Mouse (Mus musculus) right cerebral cortex, postnatal 4 days (tissue): Measurements from ENCODE around the gene Pdcd5.

Experiments used
- DNase-seq: peaks from one replicate; pipeline ENCODE4 v3.0.0-alpha.2; 2022

Gene Pdcd5

GRCm38 (mm10) chr7:35647101-35647698, at the start of gene Pdcd5:
Pdcd5 (minus strand) TSS chr7:35647521.
- peak; percentile 98 for DNase-seq

- no peak for DNase-seq
These were observed 45.3 kb upstream of the Pdcd5 start for GRCm38 (mm10) chr7:35692641-35693040.

- DNase-seq: no peak
These were observed 44.8 kb upstream of the Pdcd5 start for GRCm38 (mm10) chr7:35692117-35692516.

GRCm38 (mm10) chr7:35688781-35689349, 41.5 kb upstream of the Pdcd5 start:
- no peak for DNase-seq

GRCm38 (mm10) chr7:35688276-35688675, 41.0 kb upstream of the Pdcd5 start:
- DNase-seq: no peak

- no peak for DNase-seq
These were observed 39.9 kb upstream of the Pdcd5 start for GRCm38 (mm10) chr7:35687229-35687628.

GRCm38 (mm10) chr7:35686756-35687155, 39.4 kb upstream of the Pdcd5 start:
- DNase-seq: peak; percentile 72

- DNase-seq: no peak
These were observed 38.9 kb upstream of the Pdcd5 start for GRCm38 (mm10) chr7:35686216-35686615.

- DNase-seq: no peak
These were observed 36.2 kb upstream of the Pdcd5 start for GRCm38 (mm10) chr7:35683409-35684122.

- DNase-seq: no peak
These were observed 34.2 kb upstream of the Pdcd5 start for GRCm38 (mm10) chr7:35681559-35681958.

GRCm38 (mm10) chr7:35678976-35679375, 31.7 kb upstream of the Pdcd5 start:
- no peak for DNase-seq

GRCm38 (mm10) chr7:35668066-35669041, 21.0 kb upstream of the Pdcd5 start:
- DNase-seq: no peak

GRCm38 (mm10) chr7:35663790-35664376, 16.6 kb upstream of the Pdcd5 start:
- no peak for DNase-seq

GRCm38 (mm10) chr7:35659173-35659572, 11.9 kb upstream of the Pdcd5 start:
- DNase-seq: peak; percentile 46

GRCm38 (mm10) chr7:35657829-35658228, 10.5 kb upstream of the Pdcd5 start:
- DNase-seq: no peak

GRCm38 (mm10) chr7:35651583-35652270, 4.4 kb upstream of the Pdcd5 start:
- no peak for DNase-seq

GRCm38 (mm10) chr7:35650716-35651410, 3.5 kb upstream of the Pdcd5 start:
- peak; percentile 51 for DNase-seq

GRCm38 (mm10) chr7:35649071-35649470, 1.8 kb upstream of the Pdcd5 start:
- no peak for DNase-seq

- DNase-seq: no peak
These were observed 1.1 kb upstream of the Pdcd5 start for GRCm38 (mm10) chr7:35648239-35649069.

- peak; percentile 41 for DNase-seq
These were observed 822 bp downstream of the Pdcd5 start for GRCm38 (mm10) chr7:35646317-35647081.
